Mouse (Mus musculus): ENCODE data around the gene Gopc.

- TF ChIP-seq CTCF (IDR thresholded peaks at IDR 0.05; ENCODE audit: control insufficient read depth, insufficient read depth, insufficient replicate concordance, low read depth, low read length) (no peak), POLR2A (IDR thresholded peaks at IDR 0.05; ENCODE audit: control insufficient read depth, low read depth, low read length) (no peak)
These were observed 79.7 kb downstream of the Gopc start for GRCm38 (mm10) chr10:52302271-52302670.
